In genomic region chr3:130568331-130569095, GRCm38 (mm10) we compare ENCODE assay signal across 26 mouse cellular contexts. TPM values are rescaled to one million over a fixed set of nuclear protein-coding genes. Genes with fewer than 3 reads are reported as not detected.
DNase-seq lines count a peak whose midpoint lies in the region; ATAC-seq and TF ChIP-seq lines count a peak whose summit lies in the region.
"Had no signal": no experiment of that assay in that cellular context is flagged by ENCODE, and none has a peak within 500 bp of the region (broad histone marks: within the 10 kb centered on the region; RNA-seq: fewer than 3 reads in every experiment).

No protein-coding gene starts in this region.

- H3K36me3 ChIP-seq in liver, embryonic 12.5 days = no peaks in the 10 kb centered on the region
- no peaks in the 10 kb centered on the region for H3K36me3 ChIP-seq in liver, postnatal 0 days (replicated peaks; ENCODE audit: insufficient read depth, low read length)
- no peaks in the 10 kb centered on the region for H3K36me3 ChIP-seq in stomach, embryonic 16.5 days (ENCODE audit: control insufficient read depth, insufficient read depth, low read length)
- H3K36me3 ChIP-seq: heart, embryonic 15.5 days had no signal

- H3K27ac ChIP-seq in liver, embryonic 12.5 days = 0 out of 2 replicates have a peak overlapping the region, but pooled peaks have one; percentile 4
- H3K27ac ChIP-seq in liver, postnatal 0 days (ENCODE audit: low read depth) = no peak overlapping the region
- 0 out of 2 replicates have a peak overlapping the region, but pooled peaks have one; percentile 3 for H3K27ac ChIP-seq in stomach, embryonic 16.5 days (ENCODE audit: low read length)
- H3K27ac ChIP-seq: forebrain, embryonic 13.5 days; heart, embryonic 15.5 days; hindbrain, embryonic 14.5 days had no signal

- no peaks in the 10 kb centered on the region for H3K27me3 ChIP-seq in liver, embryonic 12.5 days (replicated peaks)
- H3K27me3 ChIP-seq in liver, postnatal 0 days (ENCODE audit: insufficient read depth, low read length) = no peaks in the 10 kb centered on the region
- H3K27me3 ChIP-seq in stomach, embryonic 16.5 days (ENCODE audit: control insufficient read depth, insufficient read depth, low read length) = no peaks in the 10 kb centered on the region
- H3K27me3 ChIP-seq: forebrain, embryonic 13.5 days; heart, embryonic 15.5 days had no signal

- H3K9ac ChIP-seq in liver, embryonic 12.5 days = no peak overlapping the region
- no peak overlapping the region for H3K9ac ChIP-seq in liver, postnatal 0 days (replicated peaks)
- H3K9ac ChIP-seq in stomach, embryonic 16.5 days (ENCODE audit: low read length) = no peak overlapping the region
- H3K9ac ChIP-seq: forebrain, embryonic 13.5 days; heart, embryonic 15.5 days; hindbrain, embryonic 14.5 days had no signal

- no peaks in the 10 kb centered on the region for H3K9me3 ChIP-seq in liver, embryonic 12.5 days (replicated peaks)
- no peaks in the 10 kb centered on the region for H3K9me3 ChIP-seq in liver, postnatal 0 days (ENCODE audit: low read length)
- H3K9me3 ChIP-seq in stomach, embryonic 16.5 days (replicated peaks; ENCODE audit: control insufficient read depth, low read length) = no peaks in the 10 kb centered on the region
- H3K9me3 ChIP-seq: forebrain, embryonic 13.5 days; heart, embryonic 15.5 days had no signal

- no peak overlapping the region for H3K4me3 ChIP-seq in liver, embryonic 12.5 days
- H3K4me3 ChIP-seq in liver, postnatal 0 days (ENCODE audit: low read depth, low read length) = no peak overlapping the region
- no peak overlapping the region for H3K4me3 ChIP-seq in stomach, embryonic 16.5 days (replicated peaks; ENCODE audit: low read length)
- H3K4me3 ChIP-seq: forebrain, embryonic 13.5 days; heart, embryonic 15.5 days had no signal

- peak; percentile 25 for DNase-seq in adrenal gland, postnatal 10 days
- no peak for DNase-seq in adrenal gland, postnatal 25 days
- DNase-seq in liver, postnatal 0 days = no peak
- peak; percentile 33 for DNase-seq in lung, postnatal 10 days
- DNase-seq in lung, adult 18-20 months = no peak
- DNase-seq in embryo, embryonic 9.5 days (ENCODE audit: extremely low spot score) = no peak
- DNase-seq: cerebellum, adult 8-10 months; cerebellum, postnatal 36 days; embryo, embryonic 11 days; heart, postnatal 36 days; kidney, adult 18-20 months; kidney, postnatal 25 days had no signal

- H3K4me1 ChIP-seq in liver, embryonic 12.5 days = no peaks in the 10 kb centered on the region
- H3K4me1 ChIP-seq in liver, postnatal 0 days (ENCODE audit: insufficient read depth) = no peaks in the 10 kb centered on the region
- no peaks in the 10 kb centered on the region for H3K4me1 ChIP-seq in stomach, embryonic 16.5 days (ENCODE audit: control insufficient read depth, insufficient read depth, low read length)
- H3K4me1 ChIP-seq: forebrain, embryonic 13.5 days; heart, embryonic 15.5 days had no signal

- 73% methylated on average over 16 of the region's 16 CpGs for WGBS in liver, embryonic 12.5 days (ENCODE audit: insufficient replicate concordance)
- WGBS in liver, postnatal 0 days (ENCODE audit: insufficient replicate concordance) = 82% methylated on average over 16 of the region's 16 CpGs
- 59% methylated on average over 16 of the region's 16 CpGs for WGBS in stomach, embryonic 16.5 days

- TF ChIP-seq CTCF in liver, postnatal 0 days (IDR thresholded peaks at IDR 0.05; ENCODE audit: low read depth) = no peak

- no peak overlapping the region for H3K4me2 ChIP-seq in liver, embryonic 12.5 days
- H3K4me2 ChIP-seq in liver, postnatal 0 days (ENCODE audit: low read depth, low read length) = no peak overlapping the region
- no peak overlapping the region for H3K4me2 ChIP-seq in stomach, embryonic 16.5 days (ENCODE audit: low read depth, low read length)
- H3K4me2 ChIP-seq: forebrain, embryonic 13.5 days; heart, embryonic 15.5 days; hindbrain, embryonic 14.5 days; liver, embryonic 11.5 days; midbrain, embryonic 11.5 days had no signal

- TF ChIP-seq EP300 in liver, postnatal 0 days (IDR thresholded peaks at IDR 0.05; ENCODE audit: low read depth) = no peak

- no peak for ATAC-seq in liver, embryonic 12.5 days
- no peak for ATAC-seq in liver, postnatal 0 days
- no peak for ATAC-seq in stomach, embryonic 16.5 days (ENCODE audit: insufficient read depth, low FRiP score)
- ATAC-seq: forebrain, embryonic 13.5 days; inflammation-experienced regulatory T-cells, adult 6 months had no signal

RNA-seq across cellular contexts. Expression of gene Etnppl, which starts 48.7 kb away (rescaled TPM):
- total RNA-seq in adrenal gland, postnatal 10 days (2021) = 1 to 10 TPM; 3.2 to 7.6 TPM
- total RNA-seq in adrenal gland, postnatal 25 days (2021) = 0.71 and 0.76 TPM in 2 replicates
- polyA plus RNA-seq in liver, embryonic 12.5 days (2016; fragmentation: Nextera tagmentation; extraction: Ambion mirVana) = not detected in 2 replicates
- polyA plus RNA-seq in liver, postnatal 0 days (2015; fragmentation: Nextera tagmentation; extraction: Ambion mirVana) = 42.6 and 49.1 TPM in 2 replicates
- polyA plus RNA-seq in stomach, embryonic 16.5 days (2015; fragmentation: Nextera tagmentation; extraction: Ambion mirVana) = not detected in 2 replicates
- total RNA-seq: heart, postnatal 36 days; monocyte, adult 5-6 weeks; neutrophil, adult 5-6 weeks had no signal
- polyA plus RNA-seq: brain, embryonic 14.5 days; forebrain, embryonic 13.5 days; gonadal fat pad, adult 2 months; heart, embryonic 15.5 days; hindbrain, embryonic 14.5 days; liver, embryonic 11.5 days; midbrain, embryonic 11.5 days; testis, adult 2 months; urinary bladder, adult 2 months had no signal

Comparison
In these comparisons a context has a peak if more than half of its experiments do, and no peak if none do; other contexts are left out.
1. DNase-seq: peak in adrenal gland, postnatal 10 days (single experiment) and lung, postnatal 10 days (single experiment); none in adrenal gland, postnatal 25 days (single experiment), liver, postnatal 0 days (single experiment), lung, adult 18-20 months (0 of 2) and embryo, embryonic 9.5 days (single experiment).
2. RNA of gene Etnppl, which starts 48.7 kb away (polyA plus RNA-seq): 42.6 to 49.1 TPM in liver, postnatal 0 days; not detected in liver, embryonic 12.5 days and not detected in stomach, embryonic 16.5 days; every median in the first group is over 10 times any median in the second.